Mouse (Mus musculus) frontal cortex, postnatal 10 days (tissue): Measurements from ENCODE around the gene Nrxn1.

Experiments
- DNase-seq, 2 experiments: peaks; one replicate each; pipeline ENCODE4 v3.0.0; 2022; ENCODE audit warnings: low spot score in 2 of 2, mixed read lengths in 1 of 2

Gene Nrxn1

DNA sequence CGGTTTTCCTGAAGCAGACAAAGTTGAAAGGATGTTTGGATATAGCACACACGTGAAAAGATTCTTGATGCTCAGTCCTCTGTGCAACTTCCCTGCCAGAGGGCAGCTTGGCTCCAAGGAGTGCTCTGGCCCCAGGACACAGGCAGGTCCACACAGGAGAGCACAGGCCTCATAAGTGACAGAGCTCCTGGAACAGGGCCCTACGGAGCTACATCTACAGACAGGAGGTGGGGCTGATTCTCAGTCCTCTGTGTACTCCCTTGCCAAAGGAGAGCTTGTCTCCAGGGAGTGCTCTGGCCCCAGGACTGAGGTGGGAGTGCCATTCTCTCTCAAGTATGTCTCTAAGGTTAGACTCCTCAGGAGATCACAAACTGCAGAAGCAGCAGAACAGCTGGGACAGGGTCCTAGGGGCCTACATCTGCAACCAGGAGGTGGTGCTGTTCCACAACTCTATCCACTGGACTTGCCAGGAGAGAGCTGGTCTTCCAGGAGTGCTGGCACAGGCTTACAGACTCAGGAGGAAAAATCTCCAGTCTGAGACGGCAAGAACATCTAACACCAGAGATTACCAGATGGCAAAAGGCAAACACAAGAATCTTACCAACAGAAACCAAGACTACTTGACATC lies 129.9 kb downstream of the Nrxn1 start:
- no peak for DNase-seq

- no peak for DNase-seq
Observed at GRCm38 (mm10) chr17:90955221-90955620, 137.7 kb downstream of the Nrxn1 start.

DNA sequence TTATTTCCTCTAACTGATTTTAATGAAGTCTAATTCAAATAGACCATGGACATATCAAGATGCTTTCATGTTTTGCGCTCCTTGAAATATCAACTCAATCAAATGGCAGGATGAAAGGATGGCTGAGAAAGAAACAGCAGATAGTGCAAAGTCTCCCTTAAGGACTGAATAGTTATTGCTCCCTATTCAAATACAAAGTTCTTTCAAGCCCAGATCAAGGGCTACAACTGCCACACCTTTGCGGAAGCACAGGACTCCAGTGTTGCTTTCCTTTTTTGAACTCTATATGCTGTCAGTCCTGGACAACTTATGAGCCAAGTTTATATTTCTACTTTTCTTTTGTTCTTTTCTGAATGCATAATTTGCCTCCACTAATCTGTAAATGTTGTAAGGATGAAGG lies 157.9 kb downstream of the Nrxn1 start:
- no peak for DNase-seq

DNA sequence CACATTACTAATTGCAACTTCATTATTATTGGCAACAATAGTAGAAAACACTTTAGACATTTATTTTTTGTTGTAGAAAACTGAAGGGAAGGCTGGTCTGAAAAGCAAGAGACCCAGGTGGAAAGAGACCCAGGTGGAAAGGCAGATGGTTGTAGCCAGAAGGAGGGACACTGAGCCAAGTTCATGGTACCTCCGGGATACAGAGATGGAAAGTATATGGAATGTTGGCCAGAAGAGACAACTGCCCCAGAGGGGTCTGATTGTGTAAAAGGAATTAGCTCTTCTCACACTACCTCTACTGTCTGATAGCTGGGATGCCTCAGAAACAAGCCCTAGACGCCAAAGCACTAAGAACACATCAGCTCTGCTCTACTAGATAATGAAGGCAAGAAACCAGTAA lies 179.6 kb downstream of the Nrxn1 start:
- no peak for DNase-seq

DNA sequence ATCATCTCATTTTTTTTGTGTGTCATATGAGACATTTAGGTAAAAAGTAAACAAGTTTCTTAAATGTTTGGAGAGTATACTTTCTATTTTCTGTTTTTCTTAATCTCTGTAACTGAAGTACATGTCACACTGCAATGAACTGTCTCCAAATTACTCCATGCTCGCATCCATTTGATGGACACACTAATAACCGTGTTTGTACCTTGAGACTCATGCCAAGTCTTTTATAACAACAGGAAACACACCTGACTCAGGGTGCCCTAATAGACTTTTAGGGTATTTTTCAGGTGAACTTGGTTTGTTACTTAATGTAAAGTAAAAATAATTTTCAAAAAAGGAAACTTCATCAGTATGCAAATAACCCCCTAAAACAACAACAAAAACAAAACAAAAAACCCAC lies 180.1 kb downstream of the Nrxn1 start:
- no peak for DNase-seq

DNA sequence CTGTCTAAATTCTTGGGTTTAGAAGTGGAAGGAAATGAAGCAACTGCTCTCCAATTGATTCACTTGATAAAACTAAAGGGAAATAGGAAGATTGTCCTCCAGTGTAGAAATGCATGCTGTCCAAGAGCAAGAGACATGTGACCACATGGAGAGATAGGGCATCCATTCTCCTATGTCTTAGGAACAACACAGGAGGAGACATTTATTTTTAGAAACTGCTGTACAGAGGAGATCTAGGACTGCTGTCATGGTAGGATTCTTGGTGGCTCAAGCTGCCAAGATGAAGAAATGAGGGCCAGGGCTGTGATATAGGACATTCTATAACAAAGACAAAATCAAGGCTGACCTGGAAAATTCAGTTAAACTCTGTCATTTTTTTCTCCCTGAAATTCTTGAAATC lies 180.5 kb downstream of the Nrxn1 start:
- no peak for DNase-seq

- no peak for DNase-seq
Observed at GRCm38 (mm10) chr17:90906118-90907093, 186.5 kb downstream of the Nrxn1 start.

GRCm38 (mm10) chr17:90905143-90905542 lies 187.7 kb downstream of the Nrxn1 start:
- DNase-seq = no peak

DNA sequence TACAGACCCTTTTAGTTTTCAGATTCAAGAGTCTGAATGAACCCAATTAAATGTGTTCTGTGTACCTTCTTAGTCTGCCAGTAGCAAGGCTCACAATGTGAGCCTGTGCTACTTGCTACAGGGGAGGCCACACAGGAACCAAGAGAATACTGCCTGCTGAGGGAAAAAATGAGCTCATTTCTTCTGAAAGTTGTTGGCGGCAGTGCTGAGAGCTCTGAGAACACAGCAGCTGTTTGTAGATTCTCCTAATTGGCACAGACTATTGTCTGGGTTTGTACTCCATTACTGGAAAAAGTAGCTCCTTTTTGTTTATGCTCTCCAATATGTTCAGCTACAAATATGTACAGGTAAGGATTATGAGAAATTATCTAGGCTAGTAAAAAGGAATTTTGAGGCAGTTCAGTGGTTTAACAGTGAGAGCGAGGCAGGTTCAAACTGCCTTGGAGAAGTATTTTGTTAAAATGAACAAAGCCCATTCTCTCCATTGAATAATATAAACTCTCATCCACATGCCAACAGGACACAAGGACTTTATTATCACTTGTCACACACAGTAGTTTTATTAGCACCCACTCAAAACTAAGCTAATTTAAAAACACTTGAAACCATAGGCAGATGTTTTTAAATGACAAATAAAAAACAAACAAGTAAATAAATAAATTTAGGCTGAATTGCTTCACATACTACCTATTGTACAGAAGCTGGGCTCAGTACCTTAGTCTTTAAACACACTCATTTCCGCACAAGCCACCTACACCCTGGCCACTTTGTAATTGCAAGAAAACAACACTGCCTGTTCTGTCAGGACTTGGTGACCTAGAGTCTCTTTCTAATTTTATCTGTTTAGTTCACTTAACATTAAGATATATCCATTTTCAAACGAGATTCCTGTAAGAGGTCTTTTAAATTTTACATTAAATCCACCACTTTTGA lies 200.3 kb downstream of the Nrxn1 start:
- peak; percentile 40 to 64 for DNase-seq

DNA sequence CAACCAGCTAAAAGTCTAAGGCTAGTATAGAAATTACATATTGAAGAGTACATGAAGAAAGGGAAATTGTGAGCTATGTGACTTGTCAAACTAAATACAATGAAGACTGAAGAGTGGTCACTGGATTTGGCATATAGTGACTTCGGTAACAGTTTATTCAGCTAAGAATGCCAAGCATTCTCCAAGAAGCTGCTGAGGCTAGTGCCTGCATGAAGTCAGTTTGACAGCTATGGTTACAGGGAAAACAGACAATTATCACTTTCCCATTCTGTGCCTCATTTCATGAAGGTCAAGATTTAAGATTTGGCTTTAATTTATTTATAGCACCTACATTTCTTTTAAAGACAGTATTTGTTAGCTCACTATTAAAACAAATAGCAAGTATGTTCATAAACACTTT lies 201.2 kb downstream of the Nrxn1 start:
- DNase-seq = no peak

- no peak for DNase-seq
Observed at GRCm38 (mm10) chr17:90857225-90857624, 235.6 kb downstream of the Nrxn1 start.

DNA sequence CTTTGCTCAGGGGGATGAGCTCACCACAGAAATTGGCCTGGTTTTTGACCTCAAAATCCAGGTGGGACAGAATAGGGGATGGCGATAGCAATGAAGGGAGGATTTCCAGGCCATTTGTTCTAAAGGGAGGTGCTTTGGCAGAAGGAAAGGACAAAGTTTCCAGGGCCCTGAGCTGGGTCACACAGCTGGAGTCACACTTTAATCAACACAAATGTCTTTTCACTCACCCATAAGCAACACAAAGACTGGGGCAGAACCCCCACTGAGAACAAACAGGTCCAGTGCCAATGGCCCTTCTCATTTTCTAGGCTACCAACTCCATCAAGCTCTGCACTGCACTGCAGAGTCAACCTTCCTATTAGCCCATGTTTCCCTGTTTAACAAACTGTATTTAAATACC lies 249.0 kb downstream of the Nrxn1 start:
- DNase-seq = no peak

DNA sequence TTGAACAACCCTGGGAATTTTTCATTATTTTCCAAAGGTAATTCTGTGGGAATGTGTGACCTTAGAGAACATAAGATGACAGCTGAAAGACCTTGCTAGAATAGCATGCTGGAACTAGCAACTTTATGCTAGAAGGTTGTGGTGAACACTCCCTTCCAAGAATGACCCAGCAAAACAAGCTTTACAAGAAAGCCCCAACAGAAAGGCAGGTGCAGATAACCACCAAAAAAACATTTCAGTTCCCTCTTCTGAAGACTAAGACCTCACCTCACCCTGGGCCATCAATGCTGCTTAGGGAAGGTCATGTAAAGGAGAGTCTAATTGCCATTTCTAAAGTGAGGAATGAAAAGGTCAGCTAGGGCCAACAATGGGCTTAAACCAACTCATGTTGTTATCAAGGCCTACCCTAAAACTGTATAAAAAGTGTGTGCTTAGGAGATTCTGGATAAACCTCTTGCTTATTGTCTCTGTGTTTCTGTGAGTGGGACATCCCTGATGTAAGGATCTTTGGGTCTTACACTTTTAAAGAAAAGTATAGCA lies 249.7 kb downstream of the Nrxn1 start:
- no peak for DNase-seq

- DNase-seq = no peak
Observed at GRCm38 (mm10) chr17:90837022-90837414, 255.9 kb downstream of the Nrxn1 start.

- no peak for DNase-seq
Observed at GRCm38 (mm10) chr17:90836154-90837021, 256.5 kb downstream of the Nrxn1 start.

DNA sequence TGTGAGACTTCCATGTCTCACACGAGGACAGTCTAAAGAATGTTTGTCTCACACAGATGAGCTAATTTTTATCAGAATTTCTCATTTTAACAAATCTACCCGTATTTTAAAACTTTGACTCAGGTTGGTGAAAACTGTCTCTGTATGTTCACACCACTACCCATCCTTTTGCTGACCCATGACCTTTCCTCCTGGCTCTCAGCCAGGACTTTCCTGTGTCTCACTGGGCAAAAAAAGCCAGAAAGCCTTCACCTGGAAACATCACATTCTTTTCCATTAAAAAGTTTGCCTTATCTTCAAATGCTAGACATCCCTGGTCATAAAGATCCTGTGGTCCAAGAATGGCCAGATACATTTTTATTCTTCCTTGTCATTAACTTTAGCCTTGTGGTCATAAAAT lies 274.5 kb downstream of the Nrxn1 start:
- DNase-seq = no peak

- DNase-seq = no peak
Observed at GRCm38 (mm10) chr17:90817898-90818297, 275.0 kb downstream of the Nrxn1 start.

DNA sequence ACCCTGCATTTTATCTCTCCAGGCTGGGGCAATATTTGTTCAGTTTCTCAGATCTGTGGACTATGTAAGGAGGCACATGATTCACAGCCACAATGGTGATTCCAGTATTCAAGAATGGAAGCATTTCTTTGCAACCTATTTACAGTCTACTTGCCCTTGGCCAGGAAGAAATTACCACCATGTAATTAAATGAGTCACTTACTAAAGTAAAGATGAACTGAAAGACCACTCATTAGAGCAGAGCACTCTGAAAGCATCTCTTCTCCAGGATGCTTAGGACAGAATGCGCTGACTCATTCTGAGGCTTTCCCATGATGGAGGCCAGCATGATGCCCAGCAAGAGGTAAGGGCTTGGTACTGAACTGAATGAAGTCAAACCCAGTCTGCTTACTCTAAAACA lies 277.6 kb downstream of the Nrxn1 start:
- DNase-seq = no peak

DNA sequence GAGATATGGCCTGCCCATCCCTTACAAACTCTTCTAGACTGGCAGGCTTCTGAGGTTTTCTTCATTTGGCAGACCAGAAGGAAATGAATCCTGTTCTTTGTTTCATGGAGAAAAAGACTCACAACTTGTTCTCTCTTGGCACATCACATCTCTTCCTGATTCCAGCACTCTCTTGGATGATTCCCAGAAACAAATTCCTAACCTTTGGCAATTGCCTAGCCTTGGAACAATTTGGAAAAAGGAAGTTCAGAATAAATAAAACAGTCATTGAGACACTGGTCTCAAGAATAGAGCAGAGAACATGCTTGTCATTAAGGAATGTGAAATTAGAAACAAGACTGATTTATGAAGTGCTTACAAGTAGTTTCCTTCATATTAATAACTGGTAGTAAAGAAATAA lies 279.1 kb downstream of the Nrxn1 start:
- DNase-seq = no peak

GRCm38 (mm10) chr17:90812485-90812884 lies 280.4 kb downstream of the Nrxn1 start:
- DNase-seq = no peak
